Mouse (Mus musculus): ENCODE results near the gene Insr. TPM values are rescaled to one million over a fixed set of nuclear protein-coding genes. Genes with fewer than 3 reads are reported as not detected.

Gene Insr
- polyA plus RNA-seq (2012): not detected in 2 replicates

DNA sequence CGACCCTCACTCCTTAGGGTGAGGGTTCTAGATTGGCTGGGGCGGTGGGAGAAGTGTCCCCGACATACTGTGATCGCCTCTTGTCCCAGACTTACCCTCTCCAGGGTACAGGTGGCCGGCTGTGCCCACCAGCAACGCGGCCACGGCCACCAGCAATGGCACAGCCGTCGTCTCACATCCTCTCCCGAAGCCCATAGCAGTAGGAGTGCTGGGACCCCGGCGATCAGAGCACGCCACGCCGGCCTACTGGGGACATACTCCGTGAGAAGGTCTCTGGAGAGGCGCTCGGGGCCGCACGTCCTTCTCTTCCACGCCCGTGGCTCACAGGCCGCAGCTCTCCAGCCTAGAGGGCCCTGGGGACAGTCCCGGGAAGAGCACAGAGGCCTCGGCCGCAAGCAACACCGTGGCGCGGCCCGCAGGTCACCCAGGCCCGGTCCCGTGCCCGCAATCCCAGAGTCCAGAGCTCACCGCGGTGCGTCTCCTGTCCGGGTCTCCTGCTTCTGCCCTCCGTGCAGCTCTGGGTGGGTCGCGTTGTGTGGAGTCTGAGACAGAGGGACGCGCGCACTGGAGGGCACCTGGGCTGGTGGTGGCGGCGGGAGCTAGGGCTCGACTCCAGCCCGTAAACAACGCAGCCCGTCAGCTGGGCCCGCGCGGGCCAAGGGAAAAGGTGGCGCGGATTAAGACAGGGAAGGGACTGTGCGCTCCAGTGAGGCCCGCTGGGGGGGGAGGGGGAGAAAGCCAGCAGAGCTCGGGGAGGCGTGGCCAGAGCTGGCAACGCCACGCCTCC lies at the start of gene Insr:
Gene Insr (minus strand): TSS at position 684 of the 787 bp plus-strand sequence.
- no peak for TF ChIP-seq GATA1 (IDR thresholded peaks at IDR 0.05; ENCODE audit: low read length)

GRCm38 (mm10) chr8:3327538-3328245 lies 48.3 kb upstream of the Insr start:
- no peak for TF ChIP-seq GATA1 (IDR thresholded peaks at IDR 0.05; ENCODE audit: low read length)

- TF ChIP-seq GATA1 (IDR thresholded peaks at IDR 0.05; ENCODE audit: low read length): no peak
Observed at GRCm38 (mm10) chr8:3327056-3327455, 47.6 kb upstream of the Insr start.

GRCm38 (mm10) chr8:3324253-3324652 lies 44.8 kb upstream of the Insr start:
- TF ChIP-seq GATA1 (IDR thresholded peaks at IDR 0.05; ENCODE audit: low read length): no peak

DNA sequence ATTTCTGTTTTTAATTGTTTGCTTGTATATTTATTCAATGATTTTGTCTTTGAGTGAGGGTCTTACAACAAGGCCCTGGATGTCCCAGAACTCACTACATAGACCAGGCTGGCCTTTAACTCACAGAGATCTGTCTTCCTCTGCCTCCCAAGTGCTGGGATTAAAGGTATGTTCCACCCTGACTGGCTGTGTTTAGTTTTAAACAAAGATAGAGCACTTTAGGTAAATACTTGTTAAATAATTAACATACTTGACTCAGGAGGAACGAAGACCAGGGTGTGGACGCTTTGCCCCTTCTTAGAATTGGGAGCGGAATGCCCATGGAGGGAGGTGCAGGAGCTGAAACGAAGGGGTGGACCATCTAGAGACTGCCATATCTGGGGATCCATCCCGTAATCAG lies 37.2 kb upstream of the Insr start:
- no peak for TF ChIP-seq GATA1 (IDR thresholded peaks at IDR 0.05; ENCODE audit: low read length)

DNA sequence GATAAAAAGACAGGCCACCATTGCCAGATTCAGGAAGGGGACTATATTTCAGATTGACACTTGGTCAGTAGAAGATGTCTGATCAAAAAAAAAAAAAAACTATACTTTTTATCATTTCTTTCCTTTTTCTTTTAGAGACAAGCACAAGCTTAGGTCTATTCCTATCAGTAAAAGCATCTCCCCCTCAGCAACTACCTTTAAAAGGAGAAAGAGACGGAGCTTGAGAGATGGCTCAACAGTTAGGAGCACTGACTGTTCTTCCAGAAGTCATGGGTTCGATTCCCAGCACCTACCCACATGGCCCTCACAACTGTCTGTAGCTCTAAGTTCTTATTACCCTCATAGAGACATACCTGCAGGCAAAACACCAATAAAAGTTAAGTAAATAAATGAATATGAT lies 34.9 kb upstream of the Insr start:
- TF ChIP-seq GATA1 (IDR thresholded peaks at IDR 0.05; ENCODE audit: low read length): no peak

GRCm38 (mm10) chr8:3313843-3314242 lies 34.4 kb upstream of the Insr start:
- TF ChIP-seq GATA1 (IDR thresholded peaks at IDR 0.05; ENCODE audit: low read length): no peak

DNA sequence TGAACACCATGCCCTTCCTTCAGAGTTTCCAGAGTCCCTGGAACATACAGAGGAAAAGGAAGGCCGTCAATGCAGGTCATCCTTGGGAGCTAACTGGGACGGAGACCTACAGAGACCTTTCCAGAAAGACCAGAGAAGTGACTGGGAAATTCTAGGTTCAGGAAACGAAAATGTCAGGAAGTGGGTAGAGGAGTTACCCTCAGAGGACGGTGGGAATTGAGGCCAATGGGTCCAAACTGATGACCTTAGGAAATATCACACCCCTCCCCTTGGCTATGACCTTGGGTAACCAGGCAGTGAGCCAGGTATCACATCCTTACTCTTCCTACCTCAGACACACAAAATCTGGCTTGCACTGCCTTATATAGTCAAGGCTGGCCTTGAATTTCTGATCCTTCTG lies 32.1 kb upstream of the Insr start:
- TF ChIP-seq GATA1 (IDR thresholded peaks at IDR 0.05; ENCODE audit: low read length): no peak

DNA sequence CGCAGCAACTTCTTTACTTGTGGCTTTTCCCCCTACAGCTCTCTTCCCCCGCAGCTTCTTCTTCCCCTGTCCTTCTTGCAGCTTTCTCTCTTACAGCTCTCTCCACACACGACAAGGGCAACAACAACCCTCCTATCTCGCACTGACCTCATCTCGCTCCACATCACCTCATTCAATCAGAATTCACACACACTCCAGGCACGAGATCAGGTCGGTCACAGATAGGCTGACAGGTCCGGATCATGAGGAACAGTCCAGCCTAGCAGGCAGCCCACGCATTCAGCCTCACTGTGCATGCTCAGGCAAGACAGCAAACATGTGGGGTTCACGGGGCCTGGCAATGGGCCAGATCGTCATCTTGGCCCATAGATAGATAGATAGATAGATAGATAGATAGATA lies 30.2 kb upstream of the Insr start:
- no peak for TF ChIP-seq GATA1 (IDR thresholded peaks at IDR 0.05; ENCODE audit: low read length)

DNA sequence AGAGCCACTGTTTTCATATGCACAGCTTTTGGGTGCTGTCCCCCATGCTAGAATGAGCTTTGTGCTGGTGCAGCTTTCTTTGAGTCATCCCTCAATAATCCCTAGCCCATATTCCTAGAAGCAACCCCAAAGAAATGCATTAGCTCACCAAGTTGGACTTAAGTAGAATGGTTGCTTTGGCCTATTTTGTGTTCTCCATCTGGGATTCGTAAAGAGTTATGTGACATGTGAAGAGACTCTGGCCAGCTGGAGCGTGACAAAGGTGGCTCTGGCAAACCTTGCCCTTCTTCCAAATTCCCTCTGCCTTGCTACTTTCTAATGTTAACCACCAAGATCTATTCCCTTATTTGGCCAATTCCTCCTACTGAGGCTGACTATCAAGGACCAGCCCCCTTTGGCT lies 22.7 kb upstream of the Insr start:
- TF ChIP-seq GATA1 (IDR thresholded peaks at IDR 0.05; ENCODE audit: low read length): no peak

- TF ChIP-seq GATA1 (IDR thresholded peaks at IDR 0.05; ENCODE audit: low read length): no peak
Observed at GRCm38 (mm10) chr8:3299322-3299721, 19.9 kb upstream of the Insr start.

- TF ChIP-seq GATA1 (IDR thresholded peaks at IDR 0.05; ENCODE audit: low read length): no peak
Observed at GRCm38 (mm10) chr8:3285824-3286223, 6.4 kb upstream of the Insr start.

DNA sequence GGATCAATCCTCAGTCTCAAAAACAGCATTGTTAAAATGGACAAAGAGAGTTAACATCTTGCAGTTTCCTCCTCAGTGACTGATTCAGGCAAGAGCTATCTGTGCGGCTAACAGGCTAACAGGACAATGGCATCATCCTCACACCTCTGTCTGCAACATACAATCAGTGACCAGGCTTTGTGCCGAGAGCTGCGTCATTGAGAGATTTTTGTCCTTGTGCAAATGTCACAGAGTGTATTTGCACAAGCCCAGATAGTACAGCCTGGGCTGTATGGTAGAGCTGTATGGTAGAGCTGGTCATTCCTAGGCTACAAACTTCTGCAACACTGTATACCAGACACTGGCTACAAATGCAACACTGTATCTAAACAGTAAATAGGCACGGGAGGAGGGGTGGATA lies 5.2 kb upstream of the Insr start:
- no peak for TF ChIP-seq GATA1 (IDR thresholded peaks at IDR 0.05; ENCODE audit: low read length)

DNA sequence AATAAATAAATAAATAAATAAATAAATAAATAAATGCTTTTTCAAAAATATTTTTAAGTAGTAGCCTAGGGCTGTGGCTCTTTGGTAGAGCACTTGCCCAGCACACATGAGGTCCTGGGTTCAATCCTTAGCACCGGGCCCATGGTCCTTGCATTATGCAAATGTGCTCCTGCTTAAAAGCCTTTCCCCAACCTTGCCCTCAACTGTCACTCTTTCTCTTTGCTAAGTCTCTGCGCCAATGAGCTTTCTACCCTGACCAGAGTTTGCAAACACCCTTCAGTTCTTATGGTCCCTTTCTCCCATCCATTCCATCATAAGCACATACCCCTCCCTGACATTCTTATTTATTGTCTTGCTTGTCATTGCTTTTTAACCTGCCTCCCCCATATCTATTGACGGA lies 1.9 kb upstream of the Insr start:
- no peak for TF ChIP-seq GATA1 (IDR thresholded peaks at IDR 0.05; ENCODE audit: low read length)

DNA sequence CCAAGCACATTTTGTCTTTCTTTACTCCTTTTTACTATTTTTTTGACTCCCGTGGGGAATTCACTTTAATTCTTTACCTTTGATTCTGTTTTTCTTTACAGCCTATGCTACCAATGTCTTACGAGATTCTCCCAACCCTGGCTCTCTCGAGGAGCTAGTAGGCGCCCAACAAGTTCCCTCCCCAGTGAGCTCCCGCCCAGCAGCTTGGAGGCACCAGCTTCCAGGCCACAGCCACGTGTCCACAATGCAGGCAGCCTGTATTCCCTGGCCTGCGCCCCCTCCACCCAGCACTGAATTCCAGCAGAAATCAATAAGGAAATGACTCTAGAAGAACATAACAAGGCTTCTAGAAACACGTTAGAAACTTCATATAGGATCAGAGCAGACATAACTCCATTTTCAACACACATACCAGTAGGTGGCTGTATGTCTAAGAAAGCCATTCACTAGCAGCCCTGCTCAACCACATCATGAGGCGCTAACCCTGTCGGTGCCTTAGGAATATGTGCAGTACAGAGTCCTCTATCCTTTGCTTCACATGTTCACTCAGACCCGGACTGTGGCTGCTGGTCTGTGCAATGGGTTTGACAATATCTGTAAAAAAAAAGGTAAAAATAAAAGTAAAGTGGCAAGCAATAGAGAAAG lies 971 bp upstream of the Insr start:
- TF ChIP-seq GATA1 (IDR thresholded peaks at IDR 0.05; ENCODE audit: low read length): no peak

GRCm38 (mm10) chr8:3279721-3280077 lies 282 bp upstream of the Insr start:
- TF ChIP-seq GATA1 (IDR thresholded peaks at IDR 0.05; ENCODE audit: low read length): no peak

All from G1E-ER4 (cell line).